7 mouse cellular contexts compared by ENCODE assay signal in the genomic region with DNA sequence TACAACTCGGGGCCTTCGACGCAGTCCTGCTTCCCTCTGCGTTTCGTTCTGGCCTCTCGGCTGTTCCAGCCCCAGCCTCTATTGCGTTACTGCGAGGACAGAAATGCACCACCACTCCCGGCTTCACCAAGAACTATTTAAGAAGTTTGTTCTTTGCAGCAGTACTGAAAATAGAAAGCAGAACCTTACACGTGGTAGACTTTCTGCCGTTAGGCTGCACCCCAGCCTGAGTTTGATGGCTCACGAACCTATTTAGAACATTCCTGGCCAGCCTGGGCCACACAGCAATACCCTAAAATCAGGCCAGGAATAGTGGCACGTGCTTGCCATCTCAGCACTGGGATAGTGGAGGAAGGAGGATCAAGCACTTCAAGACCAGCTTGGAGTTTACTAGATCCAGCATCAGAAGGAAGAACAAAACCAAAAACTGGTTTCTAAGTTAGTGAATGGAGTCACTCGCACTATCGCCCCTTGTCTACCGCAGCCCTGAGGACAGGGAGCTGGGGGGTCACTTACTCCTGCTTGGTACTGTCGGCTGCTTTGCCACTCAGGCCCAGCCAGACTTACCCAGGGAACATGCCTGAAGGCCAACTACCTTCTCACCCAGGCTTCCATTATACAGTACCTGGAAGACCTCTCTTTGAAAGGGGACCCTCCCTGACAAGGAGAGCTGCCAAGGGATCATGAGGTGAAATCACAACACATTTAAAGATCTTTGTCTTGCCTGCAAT. TPM values are rescaled to one million over a fixed set of nuclear protein-coding genes. Genes with fewer than 3 reads are reported as not detected.
A peak's percentile ranks its signal among the peaks of the same experiment; 100 is the strongest.
DNase-seq lines count a peak whose midpoint lies in the region; ATAC-seq lines count a peak whose summit lies in the region.

No protein-coding gene starts in this region.

- H3K27ac ChIP-seq in lung, embryonic 15.5 days: peak overlapping the region; percentile 92
- H3K27ac ChIP-seq in embryonic facial prominence, embryonic 15.5 days (replicated peaks): peak overlapping the region; percentile 90
- H3K27ac ChIP-seq in limb, embryonic 10.5 days: peak overlapping the region; percentile 100
- peak overlapping the region; percentile 85 for H3K27ac ChIP-seq in stomach, embryonic 14.5 days (ENCODE audit: low read length)

- no peaks in the 10 kb centered on the region for H3K27me3 ChIP-seq in lung, embryonic 15.5 days
- no peaks in the 10 kb centered on the region for H3K27me3 ChIP-seq in embryonic facial prominence, embryonic 15.5 days
- no peaks in the 10 kb centered on the region for H3K27me3 ChIP-seq in limb, embryonic 10.5 days (ENCODE audit: low read depth, poor library complexity, severe bottlenecking)
- H3K27me3 ChIP-seq in stomach, embryonic 14.5 days (ENCODE audit: control insufficient read depth, insufficient read depth, low read length): no peaks in the 10 kb centered on the region

- peaks cover 33% of the 10 kb centered on the region for H3K4me1 ChIP-seq in lung, embryonic 15.5 days
- peaks cover 37% of the 10 kb centered on the region for H3K4me1 ChIP-seq in embryonic facial prominence, embryonic 15.5 days
- H3K4me1 ChIP-seq in limb, embryonic 10.5 days: peaks cover 49% of the 10 kb centered on the region
- H3K4me1 ChIP-seq in stomach, embryonic 14.5 days (ENCODE audit: control insufficient read depth, insufficient read depth, low read length): peaks cover 26% of the 10 kb centered on the region

- H3K9ac ChIP-seq in lung, embryonic 15.5 days: peak overlapping the region; percentile 70
- H3K9ac ChIP-seq in embryonic facial prominence, embryonic 15.5 days: peak overlapping the region; percentile 48
- peak overlapping the region; percentile 45 for H3K9ac ChIP-seq in stomach, embryonic 14.5 days (replicated peaks; ENCODE audit: low read depth, low read length)

- H3K36me3 ChIP-seq in lung, embryonic 15.5 days: peaks cover 44% of the 10 kb centered on the region
- peaks cover 56% of the 10 kb centered on the region for H3K36me3 ChIP-seq in embryonic facial prominence, embryonic 15.5 days
- peaks cover 75% of the 10 kb centered on the region for H3K36me3 ChIP-seq in limb, embryonic 10.5 days
- H3K36me3 ChIP-seq in stomach, embryonic 14.5 days (ENCODE audit: control insufficient read depth, insufficient read depth, low read length): peaks cover 38% of the 10 kb centered on the region

- H3K4me2 ChIP-seq in lung, embryonic 15.5 days: peak overlapping the region; percentile 92
- H3K4me2 ChIP-seq in embryonic facial prominence, embryonic 15.5 days (replicated peaks): peak overlapping the region; percentile 83
- H3K4me2 ChIP-seq in stomach, embryonic 14.5 days (replicated peaks; ENCODE audit: low read depth, low read length): peak overlapping the region; percentile 59

- H3K9me3 ChIP-seq in lung, embryonic 15.5 days: no peaks in the 10 kb centered on the region
- H3K9me3 ChIP-seq in embryonic facial prominence, embryonic 15.5 days (replicated peaks): 0 out of 2 replicates have a peak, but pooled peaks cover 3% of the 10 kb centered on the region
- no peaks in the 10 kb centered on the region for H3K9me3 ChIP-seq in limb, embryonic 10.5 days (replicated peaks)
- H3K9me3 ChIP-seq in stomach, embryonic 14.5 days (ENCODE audit: control insufficient read depth, low read depth, low read length): no peaks in the 10 kb centered on the region

- DNase-seq in lung, postnatal 14 days: no peak
- DNase-seq in limb, embryonic 10.5 days (ENCODE audit: low spot score): no peak
- DNase-seq in gastrocnemius, adult 18-20 months (ENCODE audit: low spot score): no peak
- DNase-seq in c-Kit-positive CD71-positive TER-119-positive erythroid progenitor cells, embryonic 14.5 days (ENCODE audit: low spot score): no peak

- WGBS in lung, embryonic 15.5 days: 11% methylated on average over 17 of the region's 17 CpGs
- WGBS in embryonic facial prominence, embryonic 15.5 days: 13% methylated on average over 17 of the region's 17 CpGs
- 17% methylated on average over 17 of the region's 17 CpGs for WGBS in limb, embryonic 10.5 days
- 9% methylated on average over 17 of the region's 17 CpGs for WGBS in stomach, embryonic 14.5 days

- ATAC-seq in lung, embryonic 15.5 days (ENCODE audit: borderline replicate concordance, extremely low read depth, low FRiP score, low TSS enrichment): no peak; the same call in 1 of the 2 replicates
- ATAC-seq in embryonic facial prominence, embryonic 15.5 days (ENCODE audit: insufficient number of reproducible peaks, low FRiP score, low TSS enrichment, low read depth): no peak
- no peak for ATAC-seq in stomach, embryonic 14.5 days (ENCODE audit: insufficient number of reproducible peaks, insufficient read depth, low FRiP score, low read depth)

- H3K4me3 ChIP-seq in lung, embryonic 15.5 days: peak overlapping the region; percentile 85
- peak overlapping the region; percentile 82 for H3K4me3 ChIP-seq in embryonic facial prominence, embryonic 15.5 days (replicated peaks)
- H3K4me3 ChIP-seq in limb, embryonic 10.5 days: peak overlapping the region; percentile 88
- peak overlapping the region; percentile 71 for H3K4me3 ChIP-seq in stomach, embryonic 14.5 days (ENCODE audit: low read depth, low read length)

RNA-seq across cellular contexts. Expression of gene Mbd3, which starts 0.8 kb away (rescaled TPM):
- 276 and 277 TPM in 2 replicates for polyA plus RNA-seq in lung, embryonic 15.5 days (2015; fragmentation: Nextera tagmentation; extraction: Ambion mirVana)
- 247 and 250 TPM in 2 replicates for polyA plus RNA-seq in embryonic facial prominence, embryonic 15.5 days (2015; fragmentation: Nextera tagmentation; extraction: Ambion mirVana)
- polyA plus RNA-seq in limb, embryonic 10.5 days (2016; fragmentation: Nextera tagmentation; extraction: Ambion mirVana): 453 and 469 TPM in 2 replicates
- 194 and 200 TPM in 2 replicates for polyA plus RNA-seq in stomach, embryonic 14.5 days (2014; fragmentation: Nextera tagmentation; extraction: Ambion mirVana)
- 100 to 1,000 TPM; 108 to 127 TPM for total RNA-seq in gastrocnemius, adult 18-20 months (2021)

RNA-seq across cellular contexts. Expression of gene Uqcr11, which starts 6.5 kb away (rescaled TPM):
- polyA plus RNA-seq in lung, embryonic 15.5 days (2015; fragmentation: Nextera tagmentation; extraction: Ambion mirVana): 628 and 681 TPM in 2 replicates
- polyA plus RNA-seq in embryonic facial prominence, embryonic 15.5 days (2015; fragmentation: Nextera tagmentation; extraction: Ambion mirVana): 659 and 673 TPM in 2 replicates
- polyA plus RNA-seq in limb, embryonic 10.5 days (2016; fragmentation: Nextera tagmentation; extraction: Ambion mirVana): 651 and 677 TPM in 2 replicates
- 645 and 784 TPM in 2 replicates for polyA plus RNA-seq in stomach, embryonic 14.5 days (2014; fragmentation: Nextera tagmentation; extraction: Ambion mirVana)
- total RNA-seq in gastrocnemius, adult 18-20 months (2021): 100 to 1,000 TPM; 831 to 847 TPM

RNA-seq across cellular contexts. Expression of gene Mex3d, which starts 12.7 kb away (rescaled TPM):
- polyA plus RNA-seq in lung, embryonic 15.5 days (2015; fragmentation: Nextera tagmentation; extraction: Ambion mirVana): 7.9 and 9.6 TPM in 2 replicates
- polyA plus RNA-seq in embryonic facial prominence, embryonic 15.5 days (2015; fragmentation: Nextera tagmentation; extraction: Ambion mirVana): 7.2 and 8.4 TPM in 2 replicates
- 7.2 and 7.5 TPM in 2 replicates for polyA plus RNA-seq in limb, embryonic 10.5 days (2016; fragmentation: Nextera tagmentation; extraction: Ambion mirVana)
- polyA plus RNA-seq in stomach, embryonic 14.5 days (2014; fragmentation: Nextera tagmentation; extraction: Ambion mirVana): 7.7 and 8.1 TPM in 2 replicates
- total RNA-seq in gastrocnemius, adult 18-20 months (2021): 1 to 10 TPM; 4.0 to 4.6 TPM

RNA-seq across cellular contexts. Expression of gene Tcf3, which starts 33.3 kb away (rescaled TPM):
- polyA plus RNA-seq in lung, embryonic 15.5 days (2015; fragmentation: Nextera tagmentation; extraction: Ambion mirVana): 122 and 126 TPM in 2 replicates
- 133 and 135 TPM in 2 replicates for polyA plus RNA-seq in embryonic facial prominence, embryonic 15.5 days (2015; fragmentation: Nextera tagmentation; extraction: Ambion mirVana)
- 260 and 283 TPM in 2 replicates for polyA plus RNA-seq in limb, embryonic 10.5 days (2016; fragmentation: Nextera tagmentation; extraction: Ambion mirVana)
- 107 and 108 TPM in 2 replicates for polyA plus RNA-seq in stomach, embryonic 14.5 days (2014; fragmentation: Nextera tagmentation; extraction: Ambion mirVana)
- total RNA-seq in gastrocnemius, adult 18-20 months (2021): 10 to 100 TPM; 11.2 to 11.3 TPM

RNA-seq across cellular contexts. Expression of gene Plk5, which starts 43.9 kb away (rescaled TPM):
- polyA plus RNA-seq in lung, embryonic 15.5 days (2015; fragmentation: Nextera tagmentation; extraction: Ambion mirVana): 0.74 and 1.0 TPM in 2 replicates
- 2.0 and 2.2 TPM in 2 replicates for polyA plus RNA-seq in embryonic facial prominence, embryonic 15.5 days (2015; fragmentation: Nextera tagmentation; extraction: Ambion mirVana)
- polyA plus RNA-seq in limb, embryonic 10.5 days (2016; fragmentation: Nextera tagmentation; extraction: Ambion mirVana): 0.31 and 0.48 TPM in 2 replicates
- 0.30 and 0.62 TPM in 2 replicates for polyA plus RNA-seq in stomach, embryonic 14.5 days (2014; fragmentation: Nextera tagmentation; extraction: Ambion mirVana)
- total RNA-seq in gastrocnemius, adult 18-20 months (2021): under 1 TPM; 0.09 to 0.11 TPM
